Mouse (Mus musculus): ENCODE results near the gene Slc6a3. TPM values are rescaled to one million over a fixed set of nuclear protein-coding genes. Genes with fewer than 3 reads are reported as not detected.

Gene Slc6a3
- polyA plus RNA-seq, 1 experiment from 2014 or later: 0.13 TPM

DNA sequence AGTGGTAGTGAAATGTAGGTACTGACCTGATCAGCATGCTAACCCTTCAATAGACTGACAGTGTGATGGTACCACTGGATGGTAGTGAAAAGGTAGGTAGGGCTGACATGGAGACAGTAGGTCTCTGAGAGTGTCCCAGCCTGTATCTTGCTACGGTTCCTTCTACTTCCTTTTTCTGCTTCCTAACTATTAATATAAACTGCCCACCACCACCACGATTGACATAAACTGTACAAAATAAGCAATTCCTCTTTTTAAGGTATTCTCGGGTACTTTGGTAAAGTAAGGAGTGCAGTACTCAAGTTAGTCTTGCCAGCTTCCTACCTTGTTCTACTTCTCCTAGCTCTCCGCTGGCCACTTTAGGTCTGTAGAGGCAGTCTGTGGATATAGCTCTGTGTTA, 59.7 kb downstream of the Slc6a3 start:
- Histone ChIP-seq H3K9me3 (no peaks in the 10 kb centered on the region), H3K36me3 (no peaks in the 10 kb centered on the region), H3K27me3 (peaks cover 29% of the 10 kb centered on the region), H3K27ac (replicated peaks) (no peak overlapping the region), H3K4me1 (replicated peaks) (no peaks in the 10 kb centered on the region), H3K9ac (no peak overlapping the region), H3K4me2 (no peak overlapping the region), H3K4me3 (no peak overlapping the region)
- no peak for ATAC-seq (ENCODE audit: low read depth)
- WGBS: 80% methylated on average over 4 of the region's 4 CpGs

DNA sequence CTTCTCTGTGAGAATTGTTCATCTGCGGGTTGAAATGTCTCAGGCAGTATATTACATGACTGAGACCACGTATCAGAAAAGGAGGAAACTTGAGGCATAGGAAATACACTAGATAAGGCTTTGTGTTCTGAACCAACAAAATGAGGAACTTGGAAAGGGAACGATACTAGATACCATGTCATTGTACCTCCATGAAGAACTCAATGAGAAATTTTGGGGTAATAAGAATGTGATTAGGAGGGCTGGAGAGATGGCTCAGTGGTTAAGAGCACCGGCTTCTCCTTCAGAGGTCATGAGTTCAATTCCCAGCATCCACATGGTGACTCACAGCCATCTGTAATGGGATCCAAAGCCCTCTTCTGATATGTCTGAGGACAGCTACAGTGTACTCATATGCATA, 63.7 kb downstream of the Slc6a3 start:
- Histone ChIP-seq H3K27ac (replicated peaks) (no peak overlapping the region), H3K9me3 (no peaks in the 10 kb centered on the region), H3K4me1 (replicated peaks) (peaks cover 17% of the 10 kb centered on the region), H3K36me3 (no peaks in the 10 kb centered on the region), H3K4me2 (no peak overlapping the region), H3K4me3 (no peak overlapping the region), H3K27me3 (peaks cover 16% of the 10 kb centered on the region), H3K9ac (no peak overlapping the region)
- 75% methylated on average over 4 of the region's 4 CpGs for WGBS
- ATAC-seq (ENCODE audit: low read depth): no peak

DNA sequence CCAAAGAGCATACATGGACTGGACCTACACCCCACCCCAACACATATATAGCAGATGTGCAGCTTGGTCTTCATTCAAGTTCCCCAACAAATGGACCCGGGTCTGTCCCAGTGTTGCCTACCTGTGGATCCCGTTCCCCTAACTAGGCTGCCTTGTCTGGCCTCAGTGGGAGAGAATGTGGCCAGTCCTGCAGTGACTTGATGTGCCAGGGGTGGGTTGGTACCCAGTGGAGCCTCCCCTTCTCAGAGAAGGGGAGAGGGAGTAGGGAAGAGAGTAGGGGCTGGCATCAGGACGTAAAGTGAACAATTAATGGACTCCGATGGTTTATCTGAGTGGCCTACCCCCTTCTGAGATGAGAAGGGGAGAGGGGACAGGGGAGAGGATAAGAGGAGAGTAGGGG, 66.5 kb downstream of the Slc6a3 start:
- peak; percentile 24; the same call in 1 of the 2 replicates for ATAC-seq (ENCODE audit: low read depth)
- WGBS: 51% methylated on average over 4 of the region's 4 CpGs
- Histone ChIP-seq H3K27ac (replicated peaks) (no peak overlapping the region), H3K4me1 (replicated peaks) (peaks cover 27% of the 10 kb centered on the region), H3K36me3 (peaks cover 25% of the 10 kb centered on the region), H3K9me3 (no peaks in the 10 kb centered on the region), H3K4me3 (peak overlapping the region; percentile 92), H3K4me2 (peak overlapping the region; percentile 98), H3K9ac (peak overlapping the region; percentile 94), H3K27me3 (no peaks in the 10 kb centered on the region)

DNA sequence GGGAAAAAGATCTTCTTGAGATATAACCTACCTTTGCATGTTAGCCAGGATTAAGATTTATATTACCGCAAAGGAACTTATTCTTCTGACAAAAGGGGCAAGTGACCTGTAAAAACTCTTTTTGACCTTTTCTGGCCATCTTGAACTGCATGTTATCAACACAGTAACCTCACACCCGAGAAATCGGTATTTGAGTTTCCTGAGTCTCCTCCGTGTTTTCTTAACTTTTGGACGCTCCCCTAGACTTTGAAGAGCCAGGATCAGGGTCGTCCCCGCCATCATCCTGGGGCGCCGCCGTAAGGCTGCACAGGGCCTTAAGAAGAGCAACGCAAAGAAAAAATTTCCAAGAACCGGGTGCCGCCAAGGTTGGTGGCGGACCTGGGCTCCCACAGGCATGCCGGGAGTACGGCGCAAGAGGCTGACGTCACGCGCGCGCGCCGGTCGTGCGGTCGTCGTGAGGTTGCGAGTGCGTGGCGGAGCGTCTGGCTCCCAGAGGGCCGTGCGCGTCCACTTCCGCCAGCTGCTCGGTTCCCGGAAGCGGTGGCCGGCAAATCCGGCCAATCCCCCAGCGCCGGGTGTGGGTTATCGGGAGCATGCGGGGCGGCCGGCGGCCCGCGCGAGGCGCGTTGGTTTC, 67.1 kb downstream of the Slc6a3 start, which contains the start of gene Clptm1l:
Gene Clptm1l, plus strand, starts transcription at position 485 of the 634 bp plus-strand sequence.
- Histone ChIP-seq H3K27ac (replicated peaks) (peak within 1 kb of the TSS; percentile 82), H3K36me3 (peaks cover 31% of the 10 kb centered on the region), H3K4me2 (peak within 1 kb of the TSS; percentile 98), H3K4me1 (replicated peaks) (peaks cover 27% of the 10 kb centered on the region), H3K9ac (peak within 1 kb of the TSS; percentile 94), H3K9me3 (no peaks in the 10 kb centered on the region), H3K27me3 (no peaks in the 10 kb centered on the region), H3K4me3 (peak within 1 kb of the TSS; percentile 92)
- WGBS: under 1% methylated on average over 51 of the region's 53 CpGs
- peak; percentile 98 for ATAC-seq (ENCODE audit: low read depth)

DNA sequence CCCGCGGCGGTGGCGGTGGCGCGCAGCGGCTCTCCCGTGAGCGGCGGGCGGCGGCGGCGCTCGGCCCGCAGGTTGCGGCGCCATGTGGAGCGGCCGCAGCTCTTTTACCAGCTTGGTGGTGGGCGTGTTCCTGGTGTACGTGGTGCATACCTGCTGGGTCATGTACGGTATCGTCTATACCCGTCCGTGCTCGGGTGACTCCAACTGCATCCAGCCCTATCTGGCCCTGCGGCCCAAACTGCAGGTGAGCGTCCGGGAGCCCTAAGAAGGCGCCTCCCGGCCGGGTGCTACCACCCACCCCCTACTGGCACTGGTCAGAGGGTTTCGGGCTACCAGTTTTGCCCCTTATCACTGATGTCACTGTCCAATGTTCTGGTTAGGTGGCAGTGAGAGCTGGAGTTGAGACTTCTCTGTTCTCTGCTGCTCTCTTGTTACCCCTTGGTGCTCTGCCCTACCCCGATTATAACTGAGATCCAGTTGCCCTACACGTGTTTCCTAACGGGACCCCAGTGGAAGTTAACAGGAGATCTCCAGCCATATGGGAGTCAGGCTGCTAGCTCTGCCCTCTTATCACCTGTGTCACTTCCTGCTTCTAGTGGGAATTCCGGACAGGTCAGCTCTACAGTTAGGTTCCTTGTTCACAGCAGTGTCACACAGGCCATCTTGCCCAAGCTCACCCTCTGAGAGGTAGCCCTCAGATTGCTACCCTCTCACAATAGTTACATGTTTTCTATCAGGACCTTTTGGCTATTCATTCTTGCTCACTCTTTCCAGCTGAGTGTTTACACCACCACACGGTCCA, 67.8 kb downstream of the Slc6a3 start:
- Histone ChIP-seq H3K4me3 (peak overlapping the region; percentile 92), H3K27me3 (no peaks in the 10 kb centered on the region), H3K4me2 (peak overlapping the region; percentile 98), H3K9ac (peak overlapping the region; percentile 94), H3K9me3 (no peaks in the 10 kb centered on the region), H3K27ac (replicated peaks) (peak overlapping the region; percentile 82), H3K4me1 (replicated peaks) (peaks cover 27% of the 10 kb centered on the region), H3K36me3 (peaks cover 38% of the 10 kb centered on the region)
- 5% methylated on average over 34 of the region's 39 CpGs for WGBS
- peak; percentile 84 for ATAC-seq (ENCODE audit: low read depth)

DNA sequence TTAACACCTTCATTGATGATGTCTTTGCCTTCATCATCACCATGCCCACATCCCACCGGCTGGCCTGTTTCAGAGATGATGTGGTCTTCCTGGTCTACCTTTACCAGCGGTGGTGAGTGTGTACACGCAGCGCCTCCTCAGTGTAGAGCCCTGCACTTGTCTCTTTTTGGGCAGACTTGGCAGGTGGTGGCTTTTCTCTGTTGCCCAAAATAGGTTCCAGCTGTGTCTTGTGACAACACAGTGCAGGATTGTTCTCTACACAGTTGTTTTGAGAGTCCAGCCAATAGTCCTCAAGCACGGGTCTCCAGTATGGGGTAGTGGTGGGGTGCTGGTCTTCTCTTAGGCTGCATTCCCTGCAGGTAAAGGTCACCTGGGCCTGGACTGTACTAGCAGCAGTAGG, 81.9 kb downstream of the Slc6a3 start:
- peaks cover 94% of the 10 kb centered on the region for H3K36me3 ChIP-seq
- no peak overlapping the region for H3K9ac ChIP-seq
- no peak overlapping the region for H3K27ac ChIP-seq (replicated peaks)
- ATAC-seq (ENCODE audit: low read depth): no peak
- H3K4me1 ChIP-seq (replicated peaks): no peaks in the 10 kb centered on the region
- no peak overlapping the region for H3K4me3 ChIP-seq
- WGBS: 94% methylated on average over 5 of the region's 5 CpGs
- H3K4me2 ChIP-seq: no peak overlapping the region
- H3K9me3 ChIP-seq: no peaks in the 10 kb centered on the region
- no peaks in the 10 kb centered on the region for H3K27me3 ChIP-seq

DNA sequence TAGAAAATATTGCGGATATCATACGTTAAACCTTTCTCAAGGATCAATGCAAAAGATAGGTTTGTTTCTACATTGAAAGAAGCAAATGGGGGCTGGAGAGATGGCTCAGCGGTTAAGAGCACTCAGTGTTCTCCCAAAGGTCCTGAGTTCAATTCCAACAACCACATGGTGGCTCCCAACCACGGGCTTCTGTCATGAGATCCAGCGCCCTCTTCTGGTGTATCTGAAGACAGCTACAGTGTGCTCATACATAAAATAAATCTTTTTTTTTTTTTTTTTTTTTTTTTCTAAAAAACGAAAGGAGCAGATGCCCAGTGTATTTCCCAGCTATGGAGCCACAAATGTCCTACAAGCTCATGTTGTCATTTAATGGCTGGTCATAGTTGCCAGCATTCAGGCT, 84.1 kb downstream of the Slc6a3 start:
- no peak overlapping the region for H3K27ac ChIP-seq (replicated peaks)
- H3K27me3 ChIP-seq: no peaks in the 10 kb centered on the region
- H3K4me1 ChIP-seq (replicated peaks): no peaks in the 10 kb centered on the region
- H3K36me3 ChIP-seq: peaks cover 72% of the 10 kb centered on the region
- no peak overlapping the region for H3K9ac ChIP-seq
- H3K4me3 ChIP-seq: no peak overlapping the region
- WGBS: 71% methylated on average over 6 of the region's 6 CpGs
- H3K9me3 ChIP-seq: no peaks in the 10 kb centered on the region
- H3K4me2 ChIP-seq: no peak overlapping the region
- no peak for ATAC-seq (ENCODE audit: low read depth)

DNA sequence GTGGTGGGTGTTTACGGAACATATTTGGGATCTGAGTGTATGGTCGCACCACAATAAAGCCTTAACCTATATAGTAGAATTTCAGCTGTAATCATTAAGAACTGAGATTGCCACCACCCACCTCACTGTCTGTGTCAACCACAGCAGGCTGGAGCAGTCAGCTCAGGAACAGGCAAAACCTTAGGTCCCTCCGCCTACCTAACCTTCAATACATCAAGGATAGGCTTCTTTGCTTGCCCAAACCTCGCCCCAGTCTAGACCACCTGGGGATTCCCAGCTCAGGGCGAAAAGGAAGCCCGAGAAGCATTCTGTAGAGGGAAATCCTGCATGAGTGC, 89.8 kb downstream of the Slc6a3 start:
- H3K36me3 ChIP-seq: peaks cover 16% of the 10 kb centered on the region
- H3K27ac ChIP-seq (replicated peaks): no peak overlapping the region
- H3K4me3 ChIP-seq: peak overlapping the region; percentile 59
- ATAC-seq (ENCODE audit: low read depth): peak; percentile 52; the same call in 1 of the 2 replicates
- peaks cover 44% of the 10 kb centered on the region for H3K4me1 ChIP-seq (replicated peaks)
- peak overlapping the region; percentile 94 for H3K4me2 ChIP-seq
- H3K9ac ChIP-seq: peak overlapping the region; percentile 84
- H3K9me3 ChIP-seq: no peaks in the 10 kb centered on the region
- WGBS: 43% methylated on average over 6 of the region's 6 CpGs
- H3K27me3 ChIP-seq: no peaks in the 10 kb centered on the region

DNA sequence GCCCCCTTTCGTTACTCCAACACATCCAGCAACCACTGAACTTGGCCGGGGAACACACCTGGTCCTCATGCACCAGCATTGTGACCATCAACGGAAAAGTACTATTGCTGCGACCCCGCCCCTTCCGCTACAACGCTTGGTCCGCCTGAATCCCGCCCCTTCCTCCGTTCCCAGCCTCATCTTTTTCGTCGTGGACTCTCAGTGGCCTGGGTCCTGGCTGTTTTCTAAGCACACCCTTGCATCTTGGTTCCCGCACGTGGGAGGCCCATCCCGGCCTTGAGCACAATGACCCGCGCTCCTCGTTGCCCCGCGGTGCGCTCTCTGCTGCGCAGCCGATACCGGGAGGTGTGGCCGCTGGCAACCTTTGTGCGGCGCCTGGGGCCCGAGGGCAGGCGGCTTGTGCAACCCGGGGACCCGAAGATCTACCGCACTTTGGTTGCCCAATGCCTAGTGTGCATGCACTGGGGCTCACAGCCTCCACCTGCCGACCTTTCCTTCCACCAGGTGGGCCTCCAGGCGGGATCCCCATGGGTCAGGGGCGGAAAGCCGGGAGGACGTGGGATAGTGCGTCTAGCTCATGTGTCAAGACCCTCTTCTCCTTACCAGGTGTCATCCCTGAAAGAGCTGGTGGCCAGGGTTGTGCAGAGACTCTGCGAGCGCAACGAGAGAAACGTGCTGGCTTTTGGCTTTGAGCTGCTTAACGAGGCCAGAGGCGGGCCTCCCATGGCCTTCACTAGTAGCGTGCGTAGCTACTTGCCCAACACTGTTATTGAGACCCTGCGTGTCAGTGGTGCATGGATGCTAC, 90.4 kb downstream of the Slc6a3 start, which contains the start of gene Tert:
Gene Tert, plus strand, starts transcription at position 167 of the 805 bp plus-strand sequence.
- Histone ChIP-seq H3K4me1 (replicated peaks) (peaks cover 44% of the 10 kb centered on the region), H3K27ac (replicated peaks) (no peak within 1 kb of the TSS), H3K4me3 (peak within 1 kb of the TSS; percentile 59), H3K36me3 (peaks cover 11% of the 10 kb centered on the region), H3K27me3 (no peaks in the 10 kb centered on the region), H3K4me2 (peak within 1 kb of the TSS; percentile 94), H3K9me3 (no peaks in the 10 kb centered on the region), H3K9ac (peak within 1 kb of the TSS; percentile 84)
- ATAC-seq (ENCODE audit: low read depth): peak; percentile 89
- 13% methylated on average over 47 of the region's 47 CpGs for WGBS

Other genes with a start within 250 kb of the Slc6a3 start
- gene Mrpl36, start 208.2 kb upstream of the Slc6a3 start, polyA plus RNA-seq (2015; fragmentation: Nextera tagmentation; extraction: Ambion mirVana): 99.6 and 110 TPM in 2 replicates
- gene Ndufs6, start 208.2 kb upstream of the Slc6a3 start, polyA plus RNA-seq (2015; fragmentation: Nextera tagmentation; extraction: Ambion mirVana): 387 and 390 TPM in 2 replicates
- 51.7 and 55.0 TPM in 2 replicates for gene Lpcat1, start 69.5 kb upstream of the Slc6a3 start, polyA plus RNA-seq (2015; fragmentation: Nextera tagmentation; extraction: Ambion mirVana)
- 126 and 138 TPM in 2 replicates for gene Clptm1l, start 67.3 kb downstream of the Slc6a3 start, polyA plus RNA-seq (2015; fragmentation: Nextera tagmentation; extraction: Ambion mirVana)
- 4.8 and 5.3 TPM in 2 replicates for gene Tert, start 90.2 kb downstream of the Slc6a3 start, polyA plus RNA-seq (2015; fragmentation: Nextera tagmentation; extraction: Ambion mirVana)
- gene Slc6a18, start 141.3 kb downstream of the Slc6a3 start, polyA plus RNA-seq (2015; fragmentation: Nextera tagmentation; extraction: Ambion mirVana): not detected in 2 replicates
- 0.56 and 0.72 TPM in 2 replicates for gene Slc6a19, start 168.1 kb downstream of the Slc6a3 start, polyA plus RNA-seq (2015; fragmentation: Nextera tagmentation; extraction: Ambion mirVana)
- 13.4 and 13.6 TPM in 2 replicates for gene Slc12a7, start 196.3 kb downstream of the Slc6a3 start, polyA plus RNA-seq (2015; fragmentation: Nextera tagmentation; extraction: Ambion mirVana)